Mouse (Mus musculus) megakaryocyte, adult 5-6 weeks (primary cell): ENCODE measurements around the gene Gnaz. TPM values are rescaled to one million over a fixed set of nuclear protein-coding genes. Genes with fewer than 3 reads are reported as not detected.
"Not testable (repeated sequence)": the region's sequence is repeated elsewhere in the genome, so short reads cannot be mapped to it uniquely, and the experiment has no call there.

Source experiments
- ATAC-seq: 2 replicates; pipeline ENCODE4 v1.8.0; 2016; ENCODE audit warnings: mild to moderate bottlenecking, inconsistent platforms; ENCODE audit not compliant: poor library complexity, severe bottlenecking
- total RNA-seq, 2 experiments: library from RNA; stranded (forward) in 1 of 2; stranded (reverse) in 1 of 2; fragments of 153-499, 151-499 nt in 1 of 2; fragments of 221-1000, 200-1000 nt in 1 of 2; gene quantifications; 2 replicates each; pipeline versions ENCODE4 v1.2.3 to v1.2.4; 2015 to 2017

Gnaz gene
- total RNA-seq, 2 experiments from 2014 or later, result 0.11 to 0.18 TPM

GRCm38 (mm10) chr10:75026491-75026890 lies 59.5 kb downstream of the Gnaz start:
- no peak for ATAC-seq

GRCm38 (mm10) chr10:75028743-75029142 lies 61.8 kb downstream of the Gnaz start:
- no peak for ATAC-seq

- no peak for ATAC-seq
These were observed 62.7 kb downstream of the Gnaz start for GRCm38 (mm10) chr10:75029677-75030076.

- no peak for ATAC-seq
These were observed 63.3 kb downstream of the Gnaz start for GRCm38 (mm10) chr10:75030234-75030633.

- no peak for ATAC-seq
These were observed 64.6 kb downstream of the Gnaz start for GRCm38 (mm10) chr10:75031345-75032114.

GRCm38 (mm10) chr10:75032395-75032794 lies 65.4 kb downstream of the Gnaz start, which contains the start of gene Rsph14:
Gene Rsph14, minus strand, starts transcription at chr10:75032586.
- no peak for ATAC-seq

GRCm38 (mm10) chr10:75036883-75037379 lies 70.0 kb downstream of the Gnaz start, which contains the start of gene Rab36:
Gene Rab36, plus strand, starts transcription at chr10:75037058.
- ATAC-seq, result peak; percentile 95

- not testable (repeated sequence) for ATAC-seq
These were observed 75.1 kb downstream of the Gnaz start for GRCm38 (mm10) chr10:75042060-75042459.

- ATAC-seq, result peak; percentile 58
These were observed 77.5 kb downstream of the Gnaz start for GRCm38 (mm10) chr10:75044459-75044858.

- peak; percentile 73 for ATAC-seq
These were observed 78.9 kb downstream of the Gnaz start for GRCm38 (mm10) chr10:75045831-75046230.

- ATAC-seq, result no peak
These were observed 81.7 kb downstream of the Gnaz start for GRCm38 (mm10) chr10:75048711-75049110.

GRCm38 (mm10) chr10:75051364-75052074 lies 84.5 kb downstream of the Gnaz start:
- no peak for ATAC-seq

- ATAC-seq, result no peak
These were observed 85.9 kb downstream of the Gnaz start for GRCm38 (mm10) chr10:75052902-75053301.

GRCm38 (mm10) chr10:75053655-75054054 lies 86.7 kb downstream of the Gnaz start:
- ATAC-seq, result no peak

- no peak for ATAC-seq
These were observed 87.1 kb downstream of the Gnaz start for GRCm38 (mm10) chr10:75054125-75054524.

GRCm38 (mm10) chr10:75055672-75056071 lies 88.7 kb downstream of the Gnaz start:
- peak; percentile 75 for ATAC-seq

- ATAC-seq, result no peak
These were observed 89.3 kb downstream of the Gnaz start for GRCm38 (mm10) chr10:75056255-75056654.

GRCm38 (mm10) chr10:75058336-75058735 lies 91.4 kb downstream of the Gnaz start:
- no peak for ATAC-seq

- ATAC-seq, result no peak
These were observed 91.9 kb downstream of the Gnaz start for GRCm38 (mm10) chr10:75058761-75059395.

- ATAC-seq, result peak; percentile 52
These were observed 92.4 kb downstream of the Gnaz start for GRCm38 (mm10) chr10:75059396-75059795.

GRCm38 (mm10) chr10:75060217-75060842 lies 93.4 kb downstream of the Gnaz start, which contains the start of gene Bcr:
Gene Bcr, plus strand, starts transcription at chr10:75060592.
- peak; percentile 53 for ATAC-seq
